Mouse (Mus musculus) limb, embryonic 12.5 days (tissue): ENCODE results near the gene Pym1. TPM values are rescaled to one million over a fixed set of nuclear protein-coding genes. Genes with fewer than 3 reads are reported as not detected.

Experiments
- ATAC-seq: fragments of 200-750 bp; cut with Nextera tagmentation; 2 replicates; pipeline ENCODE4 v1.8.0; 2017; ENCODE audit warnings: low read depth, moderate TSS enrichment; ENCODE audit not compliant: insufficient number of reproducible peaks, insufficient read depth, low FRiP score, low TSS enrichment
- H3K27ac ChIP-seq: fragments of 300-500 bp; sonication (generic); 2 replicates; pipeline ENCODE4 v1.5.1; 2016; ENCODE audit warnings: mild to moderate bottlenecking, moderate library complexity
- H3K27me3 ChIP-seq: fragments of 300-500 bp; sonication (generic); 2 replicates; pipeline ENCODE4 v1.6.1; 2016; ENCODE audit warnings: mild to moderate bottlenecking, moderate library complexity
- H3K36me3 ChIP-seq: fragments of 300-500 bp; sonication (generic); 2 replicates; pipeline ENCODE4 v1.6.1; 2016; ENCODE audit warnings: mild to moderate bottlenecking, moderate library complexity
- H3K4me1 ChIP-seq: fragments of 300-500 bp; sonication (generic); replicated peaks from 2 replicates; pipeline ENCODE4 v1.6.1; 2016
- H3K4me2 ChIP-seq: fragments of 300-500 bp; sonication (generic); 2 replicates; pipeline ENCODE4 v1.6.1; 2016; ENCODE audit warnings: mild to moderate bottlenecking, moderate library complexity
- H3K4me3 ChIP-seq: fragments of 300-500 bp; sonication (generic); replicated peaks from 2 replicates; pipeline ENCODE4 v1.5.1; 2016; ENCODE audit warnings: mild to moderate bottlenecking
- H3K9ac ChIP-seq: fragments of 300-500 bp; sonication (generic); replicated peaks from 2 replicates; pipeline ENCODE4 v1.6.1; 2016; ENCODE audit warnings: mild to moderate bottlenecking, moderate library complexity
- H3K9me3 ChIP-seq: fragments of 300-500 bp; sonication (generic); 2 replicates; pipeline ENCODE4 v1.6.1; 2016; ENCODE audit warnings: mild to moderate bottlenecking, moderate library complexity
- WGBS: fragments of 180-500 bp; shearing (Covaris S2); methylation state at CpG from one replicate; pipeline ENCODE4 v1.1.7; 2016; 5-methylcytosine and 5-hydroxymethylcytosine counted together
- polyA plus RNA-seq: library from polyadenylated mRNA; unstranded; fragments of >200 nt; fragmentation: Nextera tagmentation; extraction: Ambion mirVana; gene quantifications from 2 replicates; pipeline ENCODE4 v1.2.1, GENCODE M21; 2016

Pym1 gene
- polyA plus RNA-seq, 1 experiment from 2014 or later, result 55.2 TPM

DNA sequence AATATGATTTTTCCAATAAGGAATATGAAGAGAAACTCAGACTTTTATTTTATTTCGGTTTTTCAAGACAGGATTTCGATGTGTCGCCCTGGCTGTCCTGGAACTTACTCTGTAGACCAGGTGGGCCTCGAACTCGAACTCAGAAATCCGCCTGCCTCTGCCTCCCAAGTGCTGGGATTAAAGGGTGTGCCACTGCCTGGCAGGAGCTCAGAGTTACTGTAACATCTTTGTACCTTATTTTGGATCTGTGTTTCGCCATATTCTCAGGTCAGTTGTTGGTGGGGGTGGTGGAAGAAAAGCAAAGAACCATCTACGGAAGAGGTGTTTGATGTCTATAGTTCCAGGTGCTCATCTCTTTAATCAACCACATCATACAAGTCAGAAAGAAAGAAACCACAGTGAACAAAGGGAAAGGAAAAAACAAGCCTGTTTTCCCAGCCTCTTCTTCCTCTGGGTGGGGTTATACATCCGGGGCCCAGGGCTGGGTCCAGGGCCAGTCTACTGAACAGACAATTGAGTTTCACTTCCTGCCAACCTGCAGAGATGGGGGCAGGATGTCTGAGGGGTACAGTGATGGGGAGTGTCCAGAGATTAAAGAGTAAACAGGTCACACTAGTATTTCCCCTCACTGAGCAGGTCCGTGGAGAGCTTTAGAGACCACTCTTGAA lies 1.6 kb upstream of the Pym1 start:
- Histone ChIP-seq H3K9me3 (no peaks in the 10 kb centered on the region), H3K9ac (no peak overlapping the region), H3K27ac (no peak overlapping the region), H3K4me3 (no peak overlapping the region), H3K4me1 (peaks cover 41% of the 10 kb centered on the region), H3K4me2 (no peak overlapping the region), H3K27me3 (peaks cover 30% of the 10 kb centered on the region), H3K36me3 (no peaks in the 10 kb centered on the region)
- WGBS, result 88% methylated on average over 10 of the region's 10 CpGs
- no peak for ATAC-seq

DNA sequence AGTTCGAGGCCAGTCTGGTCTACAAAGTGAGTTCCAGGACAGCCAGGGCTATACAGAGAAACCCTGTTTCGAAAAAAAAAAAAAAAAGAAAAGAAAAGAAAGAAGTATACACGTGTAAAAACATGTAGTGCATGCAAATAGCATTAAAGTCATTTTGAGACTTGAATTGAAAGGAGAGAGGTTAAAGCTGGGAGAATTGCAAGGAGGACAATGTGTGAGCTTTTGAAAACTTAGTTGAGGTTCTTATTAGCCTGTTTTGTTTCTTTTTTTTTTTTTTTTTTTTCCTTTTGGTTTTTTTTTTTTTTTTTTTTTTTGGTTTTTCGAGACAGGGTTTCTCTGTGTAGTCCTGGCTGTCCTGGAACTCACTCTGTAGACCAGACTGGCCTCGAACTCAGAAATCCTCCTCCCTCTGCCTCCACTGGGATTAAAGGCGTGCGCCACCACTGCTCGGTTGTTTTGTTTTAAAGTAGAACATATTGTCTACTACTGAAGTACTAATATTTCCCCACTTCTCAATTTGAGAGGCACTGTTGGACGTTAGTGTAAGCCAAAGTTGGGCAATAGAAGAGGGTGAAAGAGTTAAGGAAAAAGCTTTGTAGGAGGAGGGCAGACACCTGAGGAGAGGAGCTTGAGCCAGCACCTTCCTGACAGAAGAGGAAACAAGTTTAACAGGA lies 580 bp upstream of the Pym1 start:
- Histone ChIP-seq H3K36me3 (no peaks in the 10 kb centered on the region), H3K27me3 (peaks cover 26% of the 10 kb centered on the region), H3K4me3 (peak overlapping the region; percentile 72), H3K9me3 (no peaks in the 10 kb centered on the region), H3K9ac (peak overlapping the region; percentile 87), H3K4me1 (peaks cover 41% of the 10 kb centered on the region), H3K4me2 (peak overlapping the region; percentile 80), H3K27ac (peak overlapping the region; percentile 98)
- WGBS, result 38% methylated on average over 9 of the region's 9 CpGs
- no peak for ATAC-seq

DNA sequence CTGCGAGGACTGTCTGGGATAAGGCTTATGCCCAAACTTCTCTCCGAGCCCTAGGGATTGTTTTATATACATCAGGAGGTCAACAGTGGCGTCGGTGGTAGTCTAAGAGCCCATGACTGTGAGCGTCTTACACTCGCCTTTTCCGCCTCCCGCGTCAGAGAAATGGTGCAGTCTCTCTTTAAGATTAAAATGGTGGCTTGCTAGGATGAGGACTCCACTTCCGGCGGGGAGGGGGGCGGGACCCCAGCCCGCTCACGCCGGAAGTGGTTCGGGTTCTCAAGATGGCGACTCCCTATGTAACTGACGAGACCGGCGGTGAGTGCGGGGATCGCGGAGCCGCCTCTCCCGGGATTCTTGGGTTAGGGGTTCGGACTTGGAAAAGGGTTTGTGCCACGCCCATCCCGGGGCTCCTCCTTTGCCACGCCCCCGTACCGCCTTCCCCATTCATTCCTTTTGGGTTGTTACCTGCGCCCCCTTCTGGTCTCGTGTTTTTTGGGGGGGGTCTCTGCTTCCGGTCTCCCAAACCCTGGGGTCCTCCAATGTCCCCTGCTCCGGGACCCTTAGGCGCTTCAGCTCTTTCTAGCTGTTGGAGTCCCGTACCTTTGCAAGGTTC lies 669 bp downstream of the Pym1 start:
- Histone ChIP-seq H3K4me2 (peak overlapping the region; percentile 80), H3K36me3 (peaks cover 8% of the 10 kb centered on the region), H3K9me3 (no peaks in the 10 kb centered on the region), H3K4me1 (peaks cover 32% of the 10 kb centered on the region), H3K27ac (peak overlapping the region; percentile 98), H3K27me3 (peaks cover 14% of the 10 kb centered on the region), H3K9ac (peak overlapping the region; percentile 87), H3K4me3 (peak overlapping the region; percentile 72)
- ATAC-seq, result peak; percentile 79
- under 1% methylated on average over 37 of the region's 37 CpGs for WGBS

DNA sequence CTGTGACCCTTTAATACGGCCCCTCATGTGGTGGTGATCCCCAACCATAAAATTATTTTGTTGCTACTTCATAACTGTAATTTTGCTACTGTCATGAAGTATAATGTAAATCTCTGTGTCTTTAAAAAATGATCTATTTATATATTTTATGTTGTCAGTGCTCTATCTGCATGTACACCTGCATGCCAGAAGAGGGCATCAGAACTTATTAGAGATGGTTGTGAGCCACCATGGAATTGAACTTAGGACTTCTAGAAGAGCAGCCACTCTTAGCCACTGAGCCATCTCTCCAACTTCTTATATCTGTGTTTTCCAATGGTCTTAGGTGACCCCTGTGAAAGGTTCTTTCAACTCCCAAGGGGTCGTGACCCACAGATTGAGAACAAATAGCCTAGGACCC lies 25.2 kb downstream of the Pym1 start:
- Histone ChIP-seq H3K4me3 (no peak overlapping the region), H3K27me3 (no peaks in the 10 kb centered on the region), H3K4me1 (peaks cover 3% of the 10 kb centered on the region; the same call in 1 of the 2 replicates), H3K36me3 (peaks cover 10% of the 10 kb centered on the region; the same call in 1 of the 2 replicates), H3K27ac (no peak overlapping the region), H3K9me3 (no peaks in the 10 kb centered on the region), H3K9ac (no peak overlapping the region), H3K4me2 (no peak overlapping the region)
- WGBS, result 72% methylated on average over 2 of the region's 2 CpGs
- no peak for ATAC-seq

DNA sequence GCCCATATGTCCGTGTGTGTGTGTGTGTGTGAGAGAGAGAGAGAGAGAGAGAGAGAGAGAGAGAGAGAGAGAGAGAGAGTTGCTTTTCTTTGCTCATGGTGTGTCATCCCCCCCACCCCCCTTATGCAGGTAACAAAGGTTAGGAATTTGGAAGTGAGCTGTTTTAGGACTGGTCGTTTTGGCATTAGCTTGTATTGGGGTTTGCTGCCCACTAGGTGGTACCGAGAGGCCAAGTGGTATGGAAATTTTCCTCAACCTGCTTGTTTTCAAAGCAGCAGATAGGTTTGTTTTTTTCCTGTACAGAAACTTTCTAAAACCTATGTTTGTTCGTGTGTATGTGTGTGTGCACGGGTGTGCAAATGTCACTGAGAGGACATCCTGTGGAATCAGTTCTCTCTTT lies 26.0 kb downstream of the Pym1 start:
- no peak overlapping the region for H3K4me3 ChIP-seq
- H3K27me3 ChIP-seq, result no peaks in the 10 kb centered on the region
- H3K4me2 ChIP-seq, result no peak overlapping the region
- peaks cover 5% of the 10 kb centered on the region for H3K4me1 ChIP-seq
- peaks cover 3% of the 10 kb centered on the region; the same call in 1 of the 2 replicates for H3K36me3 ChIP-seq
- H3K27ac ChIP-seq, result no peak overlapping the region
- no peak overlapping the region for H3K9ac ChIP-seq
- 0 out of 2 replicates have a peak, but pooled peaks have one; percentile 15 for ATAC-seq
- H3K9me3 ChIP-seq, result no peaks in the 10 kb centered on the region
- WGBS, result 26% methylated on average over 5 of the region's 5 CpGs

DNA sequence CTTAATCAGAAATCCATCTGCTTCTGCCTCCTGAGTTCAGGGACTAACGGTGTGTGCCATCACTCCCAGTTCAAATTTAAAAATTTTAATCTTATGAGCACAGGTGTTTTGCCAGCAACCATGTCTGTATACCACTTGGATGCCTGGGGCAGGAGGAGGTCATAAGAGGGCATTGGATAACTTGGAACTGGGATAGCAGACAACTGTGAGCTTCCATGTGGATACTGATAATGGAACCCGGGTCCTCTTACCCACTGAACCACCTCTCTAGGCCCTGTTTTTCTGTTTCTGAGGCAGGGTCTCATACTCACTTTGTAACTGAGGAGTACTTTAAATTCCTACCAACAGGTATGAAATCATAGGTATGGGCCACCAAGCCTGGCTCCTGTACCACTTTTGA lies 30.8 kb downstream of the Pym1 start:
- H3K27me3 ChIP-seq, result no peaks in the 10 kb centered on the region
- no peak for ATAC-seq
- no peak overlapping the region for H3K4me2 ChIP-seq
- no peak overlapping the region for H3K4me3 ChIP-seq
- no peak overlapping the region for H3K9ac ChIP-seq
- WGBS, result 93% methylated on average over 2 of the region's 2 CpGs
- H3K36me3 ChIP-seq, result no peaks in the 10 kb centered on the region
- H3K27ac ChIP-seq, result peak overlapping the region; percentile 78
- H3K4me1 ChIP-seq, result peaks cover 22% of the 10 kb centered on the region
- H3K9me3 ChIP-seq, result peaks cover 8% of the 10 kb centered on the region

DNA sequence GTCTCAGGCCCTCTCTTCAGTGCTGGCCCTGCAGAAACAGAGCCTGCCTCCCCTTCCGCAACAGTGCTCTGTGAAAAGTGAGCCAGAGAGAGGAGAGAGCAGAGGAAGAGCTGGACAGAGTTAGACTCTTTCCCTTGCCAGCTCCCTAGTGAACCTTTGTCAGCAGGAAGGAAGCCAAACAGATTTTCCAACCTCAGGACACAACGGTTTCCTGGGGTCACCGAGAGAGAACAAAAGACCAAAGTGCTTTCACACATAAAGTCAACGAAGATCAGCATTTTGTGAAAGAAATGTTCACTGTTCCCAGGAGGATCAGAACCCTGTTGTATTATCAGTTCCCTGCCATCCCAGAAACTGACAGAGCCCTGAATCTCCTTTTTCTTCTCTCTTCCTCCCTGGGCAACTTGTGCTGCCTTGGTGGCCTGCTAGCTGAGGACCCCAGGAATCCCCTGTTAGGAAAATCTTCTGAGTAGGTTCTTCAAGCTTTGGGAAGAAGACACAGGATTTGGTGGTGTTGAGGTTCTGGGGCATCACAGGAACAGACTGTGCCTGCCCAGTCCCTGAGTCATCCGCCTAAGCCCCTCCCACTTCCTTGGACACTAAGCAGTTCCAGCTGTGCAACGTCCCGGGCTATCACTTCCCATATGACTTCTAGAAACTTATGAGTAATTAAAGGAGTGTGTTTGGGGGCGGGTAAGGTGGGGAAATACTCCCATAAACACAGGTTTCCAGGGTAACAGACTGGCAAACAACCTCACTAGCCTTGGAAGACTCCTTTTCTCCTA lies 31.5 kb downstream of the Pym1 start:
- Histone ChIP-seq H3K4me1 (peaks cover 19% of the 10 kb centered on the region), H3K36me3 (no peaks in the 10 kb centered on the region), H3K27ac (peak overlapping the region; percentile 78), H3K9ac (no peak overlapping the region), H3K27me3 (no peaks in the 10 kb centered on the region), H3K4me3 (no peak overlapping the region), H3K9me3 (peaks cover 16% of the 10 kb centered on the region), H3K4me2 (0 out of 2 replicates have a peak overlapping the region, but pooled peaks have one; percentile 3)
- peak; percentile 91 for ATAC-seq
- 16% methylated on average over 8 of the region's 8 CpGs for WGBS

DNA sequence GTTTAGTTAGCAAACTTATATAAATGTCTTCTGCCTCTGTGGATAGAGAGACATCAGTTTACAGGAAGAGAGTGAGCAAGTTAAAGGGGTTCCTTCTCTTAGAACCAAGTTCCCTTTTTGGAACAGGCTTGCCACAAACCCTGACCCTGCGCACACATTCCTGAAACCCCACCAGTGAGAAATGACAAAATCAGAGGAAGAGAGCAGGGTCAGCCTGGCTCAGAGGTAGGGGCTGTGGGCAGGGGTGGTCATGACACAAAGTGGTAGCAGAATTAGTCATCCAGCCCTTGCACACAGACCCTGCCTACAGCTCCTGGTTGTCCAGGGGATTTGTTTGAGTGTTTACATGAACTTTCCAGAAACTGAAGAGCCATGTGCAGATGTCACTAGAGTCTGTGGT lies 32.5 kb downstream of the Pym1 start:
- Histone ChIP-seq H3K27ac (no peak overlapping the region), H3K4me3 (no peak overlapping the region), H3K9me3 (peaks cover 21% of the 10 kb centered on the region), H3K27me3 (no peaks in the 10 kb centered on the region), H3K4me2 (no peak overlapping the region), H3K4me1 (peaks cover 19% of the 10 kb centered on the region), H3K9ac (no peak overlapping the region), H3K36me3 (no peaks in the 10 kb centered on the region)
- no peak for ATAC-seq
- 96% methylated on average over 1 of the region's 1 CpGs for WGBS

DNA sequence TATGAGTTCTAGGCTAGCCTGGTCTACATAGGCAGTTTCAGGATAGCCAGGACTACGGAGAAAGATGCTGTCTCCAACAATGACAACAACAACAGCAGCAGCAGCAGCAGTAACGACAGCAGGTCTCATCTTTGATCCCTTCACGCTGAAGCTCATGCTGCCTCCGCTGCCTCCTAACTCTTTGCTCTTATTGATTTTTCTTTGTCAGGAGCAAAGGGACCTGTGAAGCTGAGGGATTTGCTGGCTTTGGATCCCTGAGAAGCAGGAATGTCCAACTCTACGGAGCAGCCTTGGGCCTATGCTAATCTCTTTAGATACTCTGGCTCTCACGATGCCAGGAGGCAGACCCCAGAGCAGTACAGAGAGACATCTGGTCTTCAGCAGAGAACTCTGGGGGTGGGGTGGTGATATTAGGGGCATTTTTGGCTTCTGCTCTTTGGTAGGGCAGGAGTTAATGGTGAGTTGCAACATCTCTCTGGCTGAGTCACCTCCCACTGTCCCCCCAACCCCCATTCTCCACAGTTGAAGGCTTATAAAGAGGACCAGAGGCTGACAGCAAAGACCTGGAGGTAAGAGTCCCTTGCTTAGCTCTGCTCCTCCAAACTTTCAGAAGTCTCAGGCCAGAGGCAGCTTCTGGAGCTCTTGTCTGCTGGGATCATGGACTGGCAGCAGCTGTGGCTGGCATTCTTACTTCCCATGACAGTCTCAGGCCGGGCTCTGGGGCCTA lies 42.9 kb downstream of the Pym1 start, which contains the start of gene Mmp19:
TSS of gene Mmp19 (plus strand) at position 513 of the 727 bp plus-strand sequence.
- no peak within 1 kb of the TSS for H3K4me3 ChIP-seq
- H3K9me3 ChIP-seq, result no peaks in the 10 kb centered on the region
- H3K4me1 ChIP-seq, result no peaks in the 10 kb centered on the region
- 73% methylated on average over 7 of the region's 7 CpGs for WGBS
- H3K27ac ChIP-seq, result no peak within 1 kb of the TSS
- H3K27me3 ChIP-seq, result no peaks in the 10 kb centered on the region
- no peak within 1 kb of the TSS for H3K4me2 ChIP-seq
- no peaks in the 10 kb centered on the region for H3K36me3 ChIP-seq
- no peak for ATAC-seq
- no peak within 1 kb of the TSS for H3K9ac ChIP-seq

DNA sequence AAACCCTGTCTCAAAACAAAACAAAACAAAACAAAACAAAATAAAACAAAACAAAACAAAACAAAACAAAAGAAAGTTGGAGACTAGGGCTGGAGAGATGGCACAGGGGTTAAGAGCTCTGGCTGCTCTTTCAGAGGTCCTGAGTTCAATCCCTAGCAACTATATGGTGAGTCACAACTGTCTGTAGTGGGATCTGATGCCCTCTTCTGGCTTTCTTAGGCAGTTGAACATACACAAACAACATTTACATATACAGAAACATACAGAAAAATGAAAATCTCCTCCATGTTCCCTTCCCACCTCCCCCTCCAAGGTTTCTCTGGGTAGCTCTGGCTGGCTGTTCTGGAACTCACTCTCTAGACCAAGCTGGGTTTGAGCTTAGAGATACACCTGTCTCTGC lies 44.4 kb downstream of the Pym1 start:
- Histone ChIP-seq H3K4me2 (no peak overlapping the region), H3K4me3 (no peak overlapping the region), H3K36me3 (no peaks in the 10 kb centered on the region), H3K9me3 (no peaks in the 10 kb centered on the region), H3K27ac (no peak overlapping the region), H3K4me1 (no peaks in the 10 kb centered on the region), H3K9ac (no peak overlapping the region), H3K27me3 (no peaks in the 10 kb centered on the region)
- ATAC-seq, result no peak
